Mouse (Mus musculus) G1E-ER4 (cell line): Measurements from ENCODE around the gene Fam228b. TPM values are rescaled to one million over a fixed set of nuclear protein-coding genes. Genes with fewer than 3 reads are reported as not detected.

Experiments used
- GATA1 ChIP-seq: IDR thresholded peaks from one replicate; pipeline ENCODE4 v1.8.0; 2012; ENCODE audit warnings: low read length, inconsistent platforms
- polyA plus RNA-seq: library from polyadenylated mRNA; stranded (reverse); fragments of >175 nt; gene quantifications from 2 replicates; pipeline ENCODE4 v1.2.3, GENCODE M21; 2012

Fam228b gene
- polyA plus RNA-seq, 1 experiment = not detected

- TF ChIP-seq GATA1 = no peak
Measured at GRCm38 (mm10) chr12:4742183-4742582, 26.9 kb downstream of the Fam228b start.

GRCm38 (mm10) chr12:4740823-4741222 is 28.2 kb downstream of the Fam228b start:
- no peak for TF ChIP-seq GATA1

GRCm38 (mm10) chr12:4738031-4738576 is 31.0 kb downstream of the Fam228b start, which contains the start of gene Fam228a:
Gene Fam228a (minus strand): TSS chr12:4738430.
- no peak for TF ChIP-seq GATA1

GRCm38 (mm10) chr12:4732332-4732731 is 36.7 kb downstream of the Fam228b start:
- no peak for TF ChIP-seq GATA1

GRCm38 (mm10) chr12:4731629-4732028 is 37.4 kb downstream of the Fam228b start:
- no peak for TF ChIP-seq GATA1

- no peak for TF ChIP-seq GATA1
Measured at GRCm38 (mm10) chr12:4729165-4729564, 39.9 kb downstream of the Fam228b start.

- TF ChIP-seq GATA1 = peak; percentile 18
Measured at GRCm38 (mm10) chr12:4719762-4720754, 49.0 kb downstream of the Fam228b start.

GRCm38 (mm10) chr12:4719066-4719761 is 49.9 kb downstream of the Fam228b start:
- peak; percentile 31 for TF ChIP-seq GATA1

- no peak for TF ChIP-seq GATA1
Measured at GRCm38 (mm10) chr12:4717417-4717816, 51.6 kb downstream of the Fam228b start.

GRCm38 (mm10) chr12:4715606-4716005 is 53.5 kb downstream of the Fam228b start:
- no peak for TF ChIP-seq GATA1

- TF ChIP-seq GATA1 = no peak
Measured at GRCm38 (mm10) chr12:4713361-4713760, 55.7 kb downstream of the Fam228b start.

GRCm38 (mm10) chr12:4709926-4710325 is 59.1 kb downstream of the Fam228b start:
- no peak for TF ChIP-seq GATA1

- no peak for TF ChIP-seq GATA1
Measured at GRCm38 (mm10) chr12:4708881-4709604, 60.0 kb downstream of the Fam228b start.

GRCm38 (mm10) chr12:4708296-4708695 is 60.8 kb downstream of the Fam228b start:
- TF ChIP-seq GATA1 = no peak

- no peak for TF ChIP-seq GATA1
Measured at GRCm38 (mm10) chr12:4707488-4708017, 61.5 kb downstream of the Fam228b start.
